Mouse (Mus musculus) ES-E14 (cell line): ENCODE results near the gene Aire. TPM values are rescaled to one million over a fixed set of nuclear protein-coding genes. Genes with fewer than 3 reads are reported as not detected.

Experiments
- DNase-seq: peaks from one replicate; pipeline ENCODE4 v3.0.0-alpha.2; 2013; ENCODE audit warnings: low read depth, low spot score
- H3K27ac ChIP-seq: 2 replicates; pipeline ENCODE4 v1.5.1; 2012; ENCODE audit warnings: low read depth, mild to moderate bottlenecking, low read length, moderate library complexity, mixed read lengths; ENCODE audit not compliant: poor library complexity, insufficient read depth, severe bottlenecking
- H3K36me3 ChIP-seq: 2 replicates; pipeline ENCODE4 v1.6.1; 2012; ENCODE audit warnings: mild to moderate bottlenecking, low read length, moderate library complexity, mixed read lengths; ENCODE audit not compliant: control insufficient read depth, poor library complexity, insufficient read depth, severe bottlenecking
- H3K4me1 ChIP-seq, 2 experiments: fragments of 150-350 bp in 1 of 2; sonication (generic) in 1 of 2; 2 replicates each; pipeline ENCODE4 v1.6.1; 2012; ENCODE audit warnings: low read length in 2 of 2, mild to moderate bottlenecking in 1 of 2, mixed read lengths in 1 of 2; ENCODE audit not compliant: control insufficient read depth in 2 of 2, insufficient read depth in 2 of 2, poor library complexity in 1 of 2
- H3K4me3 ChIP-seq, 2 experiments: fragments of 150-350 bp in 1 of 2; sonication (generic) in 1 of 2; 2 replicates each; pipeline ENCODE4 v1.5.1; 2012; ENCODE audit warnings: low read length in 2 of 2, low read depth in 1 of 2, mild to moderate bottlenecking in 1 of 2, mixed read lengths in 1 of 2; ENCODE audit not compliant: insufficient read depth in 1 of 2, poor library complexity in 1 of 2, severe bottlenecking in 1 of 2
- H3K9ac ChIP-seq: 2 replicates; pipeline ENCODE4 v1.6.1; 2012; ENCODE audit warnings: low read depth, mild to moderate bottlenecking, low read length, mixed read lengths; ENCODE audit not compliant: poor library complexity, insufficient read depth, severe bottlenecking
- H3K9me3 ChIP-seq: fragments of 150-350 bp; sonication (generic); 2 replicates; pipeline ENCODE4 v1.6.1; 2012; ENCODE audit warnings: low read depth, mild to moderate bottlenecking, low read length; ENCODE audit not compliant: control insufficient read depth, insufficient read depth
- CHD2 ChIP-seq: IDR thresholded peaks from 2 replicates; pipeline ENCODE4 v1.6.1; 2014; ENCODE audit warnings: mild to moderate bottlenecking, low read depth, low read length, inconsistent platforms
- HCFC1 ChIP-seq: IDR thresholded peaks from 2 replicates; pipeline ENCODE4 v1.6.1; 2012; ENCODE audit warnings: low read length, inconsistent platforms, borderline replicate concordance; ENCODE audit not compliant: insufficient read depth
- MAFK ChIP-seq: IDR thresholded peaks from 2 replicates; pipeline ENCODE4 v1.6.1; 2014; ENCODE audit warnings: mild to moderate bottlenecking, low read depth, low read length, inconsistent platforms; ENCODE audit not compliant: insufficient read depth
- ZC3H11A ChIP-seq: IDR thresholded peaks from 2 replicates; pipeline ENCODE4 v1.6.1; 2012; ENCODE audit warnings: low read depth, mild to moderate bottlenecking, inconsistent platforms, low read length, borderline replicate concordance
- ZNF384 ChIP-seq: IDR thresholded peaks from 2 replicates; pipeline ENCODE4 v1.6.1; 2012; ENCODE audit warnings: low read depth, low read length, inconsistent platforms
- in situ Hi-C, 2 experiments: fragments of 600-800 bp; cut with MboI; formaldehyde crosslinking; loops; one replicate each; pipeline ENCODE4 v1.15.1; 2025; ENCODE audit warnings: low sequenced_read_pairs in 2 of 2, inconsistent platforms in 1 of 2; ENCODE audit not compliant: unreplicated experiment in 2 of 2
- total RNA-seq: library from RNA; depleted of rRNA; stranded (reverse); fragments of 300-350 nt; gene quantifications from 2 replicates; pipeline ENCODE4 v1.2.3, GENCODE M21; 2012

Gene Aire
- total RNA-seq, 1 experiment, result 68.3 TPM

DNA sequence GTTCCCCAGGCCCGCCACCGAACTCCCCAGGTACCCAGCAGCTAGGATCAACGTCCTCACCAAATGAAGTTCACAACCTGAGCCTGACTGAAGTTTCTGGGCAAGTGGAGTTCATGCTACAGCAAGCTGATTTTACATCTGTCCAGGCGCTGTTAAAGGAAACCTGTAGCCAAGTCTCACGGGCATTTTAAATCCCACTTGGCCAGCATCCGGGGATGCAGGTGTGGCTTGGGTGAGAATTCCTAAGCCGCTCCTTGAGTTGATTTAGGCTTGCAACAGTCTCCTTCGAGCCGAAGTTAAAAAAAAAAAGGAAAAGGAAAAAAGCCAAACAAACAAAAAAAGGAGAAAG, 33.5 kb downstream of the Aire start, which contains the start of gene Pfkl:
Gene Pfkl, minus strand, starts transcription at position 139 of the 349 bp plus-strand sequence.
- H3K4me1 ChIP-seq, result peaks cover 0 to 10% of the 10 kb centered on the region in 2 experiments; a peak in 1 of 4 replicates
- peak; percentile 64 for DNase-seq
- in situ Hi-C loops, result no loop called here
- peak within 1 kb of the TSS; percentile 93 for H3K27ac ChIP-seq
- H3K4me3 ChIP-seq, result peak within 1 kb of the TSS; percentile 81 to 99
- peak; percentile 49; the same call in 1 of the 2 replicates for TF ChIP-seq MAFK
- TF ChIP-seq CHD2, result no peak
- TF ChIP-seq HCFC1, result 0 out of 2 replicates have a peak, but pooled peaks have one; percentile 63
- H3K9me3 ChIP-seq, result no peaks in the 10 kb centered on the region
- H3K36me3 ChIP-seq, result peaks cover 15% of the 10 kb centered on the region; the same call in 1 of the 2 replicates
- H3K9ac ChIP-seq, result peak within 1 kb of the TSS; percentile 89

- no peak for TF ChIP-seq MAFK
- TF ChIP-seq CHD2, result no peak
- TF ChIP-seq ZC3H11A, result no peak
- TF ChIP-seq ZNF384, result no peak
- TF ChIP-seq HCFC1, result no peak; the same call in 1 of the 2 replicates
- DNase-seq, result peak; percentile 95
- peak overlapping the region; percentile 93 for H3K27ac ChIP-seq
- H3K36me3 ChIP-seq, result peaks cover 18% of the 10 kb centered on the region; the same call in 1 of the 2 replicates
- H3K9ac ChIP-seq, result peak overlapping the region; percentile 89
- H3K4me3 ChIP-seq, result peak overlapping the region; percentile 81 to 99
- no peaks in the 10 kb centered on the region for H3K9me3 ChIP-seq
- H3K4me1 ChIP-seq, result peaks cover 0 to 10% of the 10 kb centered on the region in 2 experiments; a peak in 1 of 4 replicates
- in situ Hi-C loops, result no loop called here
Observed at GRCm38 (mm10) chr10:78009184-78009944, 34.0 kb downstream of the Aire start.

DNA sequence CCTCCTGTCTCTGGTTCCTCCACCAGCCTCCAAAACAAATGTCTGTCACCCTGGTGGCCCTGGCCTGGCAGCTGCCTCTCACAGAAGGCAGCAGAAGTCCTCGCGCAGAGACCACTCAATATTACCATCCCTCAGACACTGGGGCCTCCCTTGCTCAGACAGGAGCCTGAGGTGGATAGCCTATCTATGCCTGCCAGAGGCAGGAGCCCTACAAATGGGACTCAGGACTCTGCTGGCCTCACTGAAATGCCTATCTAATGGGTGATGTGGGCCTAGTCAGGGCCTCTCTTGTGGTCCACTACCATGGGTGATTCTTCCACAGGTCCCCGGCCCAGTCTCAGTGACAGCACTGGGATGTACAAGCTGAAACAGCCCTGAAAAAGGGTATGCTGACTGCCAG, 35.2 kb downstream of the Aire start:
- Histone ChIP-seq H3K9me3 (no peaks in the 10 kb centered on the region), H3K27ac (no peak overlapping the region), H3K4me3 (peak overlapping the region; percentile 81 to 99), H3K36me3 (peaks cover 20% of the 10 kb centered on the region; the same call in 1 of the 2 replicates), H3K9ac (peak overlapping the region; percentile 89), H3K4me1 (peaks cover 0 to 10% of the 10 kb centered on the region in 2 experiments; a peak in 1 of 4 replicates)
- in situ Hi-C loops, result no loop called here
- DNase-seq, result no peak
- TF ChIP-seq CHD2 (no peak), ZC3H11A (no peak), MAFK (no peak), HCFC1 (no peak), ZNF384 (no peak)

DNA sequence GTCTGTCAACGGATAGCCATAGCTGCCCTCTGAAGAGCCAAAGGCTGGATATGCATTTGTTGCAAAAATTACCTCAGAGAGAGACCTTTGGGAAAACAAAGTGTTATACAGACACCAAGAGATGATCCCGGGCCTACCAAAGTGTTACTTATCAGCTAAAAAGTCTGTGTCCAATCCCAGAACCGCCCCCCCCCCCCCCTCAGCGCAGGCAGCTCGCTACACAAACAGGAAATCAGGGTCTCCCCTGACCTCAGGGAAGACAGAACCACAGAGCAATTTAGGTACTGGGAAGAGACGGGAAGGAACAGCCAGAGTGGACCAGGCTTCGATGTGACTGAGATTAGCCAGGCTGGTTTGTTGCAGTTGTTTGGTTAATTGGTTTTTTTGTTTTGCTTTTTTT, 36.2 kb downstream of the Aire start:
- Histone ChIP-seq H3K9me3 (no peaks in the 10 kb centered on the region), H3K4me3 (no peak overlapping the region), H3K27ac (no peak overlapping the region), H3K9ac (no peak overlapping the region), H3K4me1 (peaks cover 0 to 10% of the 10 kb centered on the region in 2 experiments; a peak in 1 of 4 replicates), H3K36me3 (peaks cover 27% of the 10 kb centered on the region; the same call in 1 of the 2 replicates)
- no peak for TF ChIP-seq HCFC1
- TF ChIP-seq ZC3H11A, result no peak
- TF ChIP-seq CHD2, result no peak
- TF ChIP-seq ZNF384, result no peak
- TF ChIP-seq MAFK, result no peak
- in situ Hi-C loops, result no loop called here
- DNase-seq, result no peak
